Mouse (Mus musculus) yolk sac, embryonic 10.5 days (tissue): ENCODE measurements around the gene Adamtsl1.

Source experiments
- DNase-seq: peaks from one replicate; pipeline ENCODE4 v3.0.0-alpha.2; 2017; ENCODE audit warnings: low spot score

Gene Adamtsl1

GRCm38 (mm10) chr4:86201766-86202165 lies 687.8 kb downstream of the Adamtsl1 start:
- no peak for DNase-seq

- no peak for DNase-seq
Observed at GRCm38 (mm10) chr4:86203288-86203687, 689.3 kb downstream of the Adamtsl1 start.

DNA sequence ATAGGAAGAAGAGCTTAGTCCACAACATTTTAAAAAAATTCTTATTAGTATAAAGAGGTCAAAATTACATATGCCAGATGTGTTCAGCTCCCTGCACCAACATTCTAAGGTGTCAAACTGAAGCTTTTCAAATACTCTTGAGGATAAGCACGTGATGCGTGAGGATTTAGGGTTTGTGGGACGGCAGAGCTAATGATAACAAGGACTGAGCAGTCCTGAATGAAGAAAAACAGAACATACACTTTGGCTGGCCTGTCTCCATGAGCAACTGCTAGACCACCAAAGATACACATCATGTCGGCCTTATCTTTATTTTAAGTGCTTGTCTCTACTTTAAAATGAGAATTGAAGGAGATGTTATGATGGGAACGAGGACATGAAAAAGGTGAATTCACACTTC lies 710.9 kb downstream of the Adamtsl1 start:
- DNase-seq, result peak; percentile 9

GRCm38 (mm10) chr4:86227096-86227495 lies 713.1 kb downstream of the Adamtsl1 start:
- DNase-seq, result no peak

DNA sequence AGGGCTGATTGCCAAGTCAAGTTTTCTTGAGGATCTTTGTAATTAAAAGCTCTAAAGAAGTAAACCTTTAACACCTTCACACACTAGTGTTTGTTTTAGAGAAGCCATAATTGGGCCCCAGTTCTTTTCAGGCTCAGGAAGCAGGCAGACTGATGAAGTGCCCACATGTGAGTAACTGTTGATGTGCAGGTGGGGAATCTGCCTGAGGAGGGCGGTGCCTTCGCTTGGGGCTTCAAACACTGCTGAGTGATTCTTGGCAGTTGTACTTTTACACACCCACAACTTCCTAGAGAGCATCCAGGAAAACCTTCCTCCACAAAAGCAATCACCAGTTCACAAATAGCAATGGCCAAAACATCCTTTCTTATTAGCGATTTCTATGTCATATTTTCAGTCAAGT lies 719.2 kb downstream of the Adamtsl1 start:
- DNase-seq, result no peak

DNA sequence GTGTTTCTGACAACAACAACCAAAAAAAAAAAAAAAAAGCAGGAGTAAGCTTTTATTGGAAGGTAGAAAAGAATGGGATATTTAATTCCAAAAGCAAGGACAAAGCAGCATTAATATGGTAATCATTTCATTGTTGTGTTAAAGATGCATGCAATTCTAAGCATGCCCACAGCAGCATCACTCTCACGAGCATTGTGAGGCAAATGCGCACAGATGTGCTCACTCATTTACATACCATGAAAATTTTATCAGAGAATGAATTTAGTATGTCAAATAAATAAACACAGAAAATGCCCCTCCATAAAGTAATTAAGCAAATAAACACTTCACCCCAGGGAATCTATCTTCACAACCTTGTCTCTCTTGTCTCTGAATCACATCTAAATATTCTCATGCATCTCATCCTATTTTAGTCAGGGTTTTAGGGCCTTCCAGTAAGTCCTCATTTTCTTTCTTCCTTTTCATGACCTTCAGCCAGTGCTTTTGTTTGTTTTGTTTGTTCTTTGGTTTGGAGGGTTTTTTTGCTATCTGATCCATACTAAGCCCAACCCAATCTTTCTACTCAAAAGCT lies 728.0 kb downstream of the Adamtsl1 start:
- DNase-seq, result no peak

- no peak for DNase-seq
Observed at GRCm38 (mm10) chr4:86270085-86270484, 756.1 kb downstream of the Adamtsl1 start.

- no peak for DNase-seq
Observed at GRCm38 (mm10) chr4:86273703-86274355, 759.9 kb downstream of the Adamtsl1 start.

- DNase-seq, result no peak
Observed at GRCm38 (mm10) chr4:86274663-86275062, 760.7 kb downstream of the Adamtsl1 start.

DNA sequence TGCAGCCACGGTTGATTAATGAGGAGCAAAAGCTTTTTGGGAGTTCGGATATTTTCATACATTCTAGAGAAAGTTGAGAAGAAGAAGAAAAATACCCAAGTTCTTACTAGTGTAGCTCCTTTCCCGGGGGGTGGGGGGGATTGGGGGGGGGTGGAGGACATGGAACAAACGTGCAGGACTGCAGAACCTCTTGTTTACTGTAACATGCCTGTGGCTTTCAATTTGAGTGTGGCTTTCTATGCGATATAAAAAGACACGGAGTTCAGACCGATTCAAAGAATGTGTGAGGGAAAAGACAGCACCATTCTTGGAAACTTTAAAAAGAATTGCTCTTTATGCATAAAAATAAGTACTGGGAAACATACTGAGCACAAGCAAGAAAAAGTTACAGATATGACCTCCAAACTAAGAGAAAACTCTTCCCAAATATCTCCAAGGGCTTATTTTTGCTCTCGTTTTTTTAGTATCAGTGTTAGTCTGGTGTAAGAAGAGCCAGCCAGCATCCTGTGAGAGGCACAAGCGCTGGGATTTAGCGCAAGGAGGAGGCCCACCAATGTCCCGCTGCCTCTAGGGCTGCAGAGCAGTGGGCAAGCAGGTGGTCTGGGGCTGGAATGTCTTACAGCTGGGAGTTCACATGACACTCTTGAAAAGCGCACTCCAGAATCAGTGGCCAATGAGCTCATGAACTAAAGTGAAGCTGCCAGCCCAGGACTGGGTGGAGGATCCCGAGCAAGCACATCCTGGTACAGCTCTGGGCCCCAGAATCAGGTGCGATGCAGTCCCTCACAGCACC lies 762.2 kb downstream of the Adamtsl1 start:
- no peak for DNase-seq

DNA sequence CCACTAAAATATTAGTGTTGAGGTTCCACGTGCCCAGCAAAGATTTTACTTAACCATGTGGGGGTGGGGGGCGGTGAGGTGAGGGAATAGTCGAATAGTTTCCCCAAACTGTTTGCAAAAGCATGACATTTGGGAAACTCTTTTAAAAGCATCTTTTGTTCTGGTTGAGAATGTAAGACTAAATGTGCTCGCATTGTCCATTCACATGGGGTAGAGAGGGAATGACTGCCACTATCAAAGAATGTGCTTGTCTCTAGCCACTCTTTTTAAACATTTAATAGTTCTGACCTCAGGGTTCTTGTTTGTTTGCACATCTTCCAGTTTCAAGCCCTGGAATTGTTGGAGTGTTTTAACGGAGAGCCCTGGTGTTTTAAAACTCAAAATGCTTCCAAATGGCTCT lies 764.6 kb downstream of the Adamtsl1 start:
- no peak for DNase-seq

DNA sequence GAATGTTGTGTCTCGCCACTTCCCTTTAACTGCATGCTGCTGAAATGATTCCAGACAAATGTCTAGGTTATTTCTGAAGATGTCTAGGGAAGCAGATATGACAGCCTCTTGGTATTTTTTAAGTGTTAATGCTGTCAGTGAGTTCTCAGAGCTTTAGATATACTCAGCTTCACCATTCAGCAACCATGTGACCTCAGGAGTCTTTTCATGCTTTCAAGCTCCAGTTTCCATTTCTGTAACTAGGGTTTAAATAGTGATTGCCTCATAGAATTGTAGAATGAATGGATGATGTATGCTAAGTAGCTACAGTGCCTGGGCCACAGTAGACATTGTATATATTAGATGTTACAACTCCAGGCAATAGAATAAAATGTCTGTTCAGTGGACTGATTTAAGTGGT lies 772.6 kb downstream of the Adamtsl1 start:
- DNase-seq, result no peak

DNA sequence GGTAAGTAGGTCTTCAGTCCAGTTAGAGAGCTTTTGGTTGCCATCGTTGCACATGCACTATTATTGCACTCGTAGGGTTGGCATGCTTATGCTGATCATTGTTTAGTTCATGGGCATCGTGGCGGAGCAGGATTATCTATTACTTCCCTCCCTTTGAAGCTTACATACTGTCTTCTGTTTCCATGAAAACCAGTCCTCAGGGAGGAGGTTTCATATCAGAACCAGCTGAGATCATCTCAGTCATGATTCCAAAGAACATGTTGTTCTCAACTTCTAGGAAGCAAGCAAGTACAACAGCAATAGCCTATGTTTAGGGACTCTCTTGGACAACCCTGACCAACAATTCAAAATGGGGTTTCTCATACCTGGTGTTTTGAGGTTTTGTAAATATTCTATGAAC lies 774.3 kb downstream of the Adamtsl1 start:
- no peak for DNase-seq

GRCm38 (mm10) chr4:86289511-86290273 lies 775.7 kb downstream of the Adamtsl1 start:
- no peak for DNase-seq

- DNase-seq, result peak; percentile 16
Observed at GRCm38 (mm10) chr4:86294828-86295251, 780.9 kb downstream of the Adamtsl1 start.

DNA sequence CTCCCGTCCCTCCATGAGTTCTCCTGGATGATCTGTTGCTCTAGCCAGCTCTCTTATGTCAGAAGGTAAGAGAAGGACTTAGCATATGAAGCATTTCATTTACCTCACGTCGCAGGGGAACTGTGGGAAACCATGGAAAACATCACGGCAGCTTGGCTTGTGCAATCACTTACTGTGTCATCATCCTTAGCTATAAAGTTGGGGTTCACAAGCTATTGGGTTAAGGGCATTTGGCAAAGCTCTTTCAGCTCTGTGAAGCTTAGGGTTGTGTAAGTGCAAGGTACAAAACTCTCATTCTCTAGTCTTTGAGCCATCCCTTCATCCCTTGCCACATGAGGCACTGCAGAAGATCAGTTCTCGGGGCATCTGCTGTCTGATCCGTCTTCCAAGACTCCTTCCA lies 787.5 kb downstream of the Adamtsl1 start:
- no peak for DNase-seq

DNA sequence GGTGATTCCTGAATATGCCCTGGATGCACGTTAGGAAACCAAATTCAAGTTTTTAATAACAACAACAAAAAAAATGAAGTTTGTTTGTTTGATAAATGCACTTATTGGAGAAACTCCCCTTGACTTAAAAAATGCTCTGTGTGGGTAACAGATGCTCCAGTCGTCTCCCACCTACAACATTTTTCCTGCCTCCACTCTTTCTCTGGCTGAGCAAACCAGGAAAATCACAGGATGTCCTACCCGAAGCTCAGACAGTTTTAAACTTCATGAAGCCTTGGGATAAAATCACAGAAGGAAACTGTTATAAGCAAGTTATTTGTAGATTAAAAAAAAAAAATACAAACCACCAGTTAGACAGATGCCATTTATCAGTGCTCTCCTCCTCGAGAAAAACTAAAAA lies 788.1 kb downstream of the Adamtsl1 start:
- no peak for DNase-seq

DNA sequence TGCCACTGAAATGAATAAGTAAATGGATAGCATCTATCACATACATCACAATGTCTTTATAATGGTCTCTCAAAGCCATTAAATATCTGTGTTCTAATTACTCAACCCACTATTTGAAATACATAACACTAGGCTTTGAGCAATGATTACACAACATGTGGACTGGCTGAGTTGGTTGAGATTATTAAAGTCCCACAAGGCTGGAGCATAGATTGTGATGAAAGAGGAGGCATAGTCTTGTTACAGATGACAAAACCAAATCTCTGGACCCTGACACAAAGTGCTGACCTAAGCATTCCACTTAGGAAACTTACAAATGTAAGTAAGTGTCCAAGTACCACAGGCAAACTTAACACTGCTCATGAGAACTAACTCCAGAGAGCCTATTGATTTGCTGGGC lies 792.8 kb downstream of the Adamtsl1 start:
- DNase-seq, result no peak

- DNase-seq, result no peak
Observed at GRCm38 (mm10) chr4:86309178-86309577, 795.2 kb downstream of the Adamtsl1 start.

DNA sequence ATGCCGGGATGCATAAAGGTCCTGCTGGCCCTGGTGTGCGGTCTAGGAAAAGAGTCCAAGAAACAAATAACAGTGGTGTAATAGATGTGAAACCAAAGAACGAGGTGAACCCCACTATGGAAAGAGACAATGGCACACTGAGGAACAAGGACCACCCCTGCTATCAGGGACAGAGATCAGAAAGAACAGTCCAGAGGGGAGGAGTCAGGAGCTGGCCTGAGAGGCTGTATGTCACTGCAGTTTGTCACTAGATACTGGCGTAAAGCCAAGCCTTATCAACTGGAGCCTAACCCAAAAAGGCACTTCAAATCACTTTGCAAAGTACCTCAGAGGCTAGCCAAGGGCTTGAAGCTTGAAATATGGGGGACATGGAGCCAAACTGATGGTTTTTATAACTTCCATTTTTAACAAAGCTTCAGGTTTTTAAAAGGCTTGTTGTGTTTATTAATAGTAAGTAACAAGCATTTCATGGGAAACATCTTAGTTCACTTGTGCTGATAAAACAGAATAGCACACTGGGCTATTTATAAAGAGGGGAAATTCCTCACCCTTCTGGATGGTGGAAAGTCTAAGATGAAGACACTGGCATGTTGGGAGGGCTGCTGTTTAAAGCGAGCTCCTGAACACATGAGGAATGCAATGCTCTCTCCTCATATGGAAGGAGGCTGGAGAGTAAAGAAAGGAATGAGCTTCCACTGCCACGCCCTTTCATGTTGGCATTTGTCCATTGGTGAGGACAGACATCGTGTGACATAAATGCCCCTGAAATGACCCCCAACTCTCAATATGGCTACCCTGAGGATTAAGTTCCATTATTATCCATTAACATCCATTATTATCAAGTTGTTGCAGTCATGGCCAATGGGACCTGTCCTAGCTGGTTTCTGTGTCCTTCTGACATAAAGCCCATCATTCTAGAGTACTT lies 797.1 kb downstream of the Adamtsl1 start:
- no peak for DNase-seq

DNA sequence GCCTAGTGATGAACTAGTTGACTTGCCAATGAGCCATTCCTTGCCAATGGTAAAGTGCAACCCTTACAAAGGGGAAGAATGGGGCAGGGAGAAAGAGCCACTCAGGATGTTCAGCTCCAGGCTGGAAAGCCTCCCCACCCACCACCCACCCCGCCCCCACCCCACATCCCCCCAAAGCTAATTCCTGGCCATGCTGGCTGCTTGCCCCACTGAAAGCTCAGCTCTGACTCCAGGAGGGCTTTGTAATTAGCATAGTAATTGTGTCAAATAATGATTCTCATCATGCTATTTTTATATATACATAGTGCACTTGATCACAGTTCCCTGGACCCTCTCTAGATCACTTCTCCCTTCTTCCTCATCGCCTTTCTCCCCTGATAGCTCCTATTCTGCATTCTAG lies 798.4 kb downstream of the Adamtsl1 start:
- no peak for DNase-seq
